Mouse (Mus musculus) olfactory bulb, adult 2 months (tissue): Measurements from ENCODE around the gene Iqub.

ENCODE experiments used
- CTCF ChIP-seq: fragments of 200-500 bp; IDR thresholded peaks from 2 replicates; pipeline ENCODE4 v1.5.1; 2012; ENCODE audit warnings: low read depth, mild to moderate bottlenecking, low read length, moderate library complexity; ENCODE audit not compliant: insufficient read depth
- POLR2A ChIP-seq: fragments of 200-500 bp; IDR thresholded peaks from 2 replicates; pipeline ENCODE4 v1.6.1; 2012; ENCODE audit warnings: mild to moderate bottlenecking, low read depth, low read length, moderate library complexity; ENCODE audit not compliant: insufficient read depth

GRCm38 (mm10) chr6:24554427-24555086 lies 39.7 kb upstream of the Iqub start:
- TF ChIP-seq CTCF (no peak), POLR2A (no peak)
